Mouse (Mus musculus) spleen, postnatal 36 days (tissue): ENCODE measurements around the gene 4933430I17Rik.

Experiments used
- DNase-seq, 2 experiments: peaks; one replicate each; pipeline ENCODE4 v3.0.0; 2022; ENCODE audit warnings: low spot score in 2 of 2, mixed read lengths in 1 of 2

4933430I17Rik gene

DNA sequence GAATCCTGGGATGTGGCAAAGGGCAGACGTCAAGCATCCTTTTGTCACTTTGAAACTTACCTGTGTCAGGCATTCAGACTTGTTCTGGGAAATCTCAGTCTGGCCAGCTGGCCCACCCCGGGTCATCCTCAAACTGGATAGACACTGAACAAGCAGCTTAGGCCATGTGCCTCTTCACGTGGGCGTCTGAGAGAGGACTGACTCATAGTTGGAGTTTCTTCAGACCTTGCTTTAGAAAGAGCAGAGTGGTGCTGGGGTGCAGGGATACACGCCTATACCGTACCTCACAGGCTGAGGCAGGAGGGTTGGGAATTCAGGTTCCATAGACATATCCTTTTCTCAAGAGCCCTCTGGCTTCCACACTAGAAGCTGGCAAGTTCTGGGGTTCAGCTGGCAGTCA lies 18.6 kb downstream of the 4933430I17Rik start:
- no peak for DNase-seq

GRCm38 (mm10) chr4:62544801-62545200 lies 19.6 kb downstream of the 4933430I17Rik start:
- no peak for DNase-seq

DNA sequence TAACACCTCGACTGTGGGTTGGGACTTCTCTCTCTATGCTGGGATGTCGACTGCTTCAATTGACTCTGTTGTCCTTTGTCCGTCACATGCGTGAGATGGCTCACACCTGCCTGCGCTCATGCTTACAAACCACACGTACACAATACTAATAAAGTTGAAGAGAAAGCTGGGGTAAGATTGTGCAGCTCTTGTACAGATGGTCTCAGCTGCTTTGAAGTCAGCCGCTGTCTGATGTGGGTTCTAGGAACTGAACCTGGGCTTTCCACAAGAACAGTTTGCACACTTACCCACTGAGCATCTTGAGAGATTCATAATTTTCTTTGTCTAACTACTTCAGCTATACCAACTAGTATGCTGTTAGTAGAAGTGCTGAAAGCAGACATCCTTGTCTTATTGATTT lies 26.8 kb downstream of the 4933430I17Rik start:
- peak in 1 of 2 experiments; percentile 4 for DNase-seq

DNA sequence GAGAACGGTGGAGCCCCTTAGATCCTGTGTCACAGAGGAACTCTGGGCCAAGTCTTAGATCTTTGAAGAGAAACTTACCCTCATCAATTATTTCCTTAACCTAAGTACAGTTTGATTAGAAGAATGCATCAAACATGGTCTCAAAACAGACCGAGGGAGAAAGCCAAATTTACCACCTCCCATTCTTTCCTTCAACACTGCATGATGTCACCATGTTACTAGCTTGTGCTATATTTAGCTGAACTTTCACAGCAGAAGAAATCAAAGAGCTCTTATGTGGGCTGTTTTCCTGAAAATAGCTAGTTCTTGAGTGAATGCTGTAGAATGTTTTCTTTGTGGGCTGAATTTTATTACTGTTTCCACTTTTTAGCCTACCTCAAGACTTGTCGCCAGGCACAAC lies 32.3 kb downstream of the 4933430I17Rik start:
- no peak for DNase-seq

GRCm38 (mm10) chr4:62559797-62560329 lies 34.7 kb downstream of the 4933430I17Rik start, which contains the start of gene Rgs3:
TSS of gene Rgs3 (plus strand) at chr4:62559847.
- DNase-seq, result no peak

DNA sequence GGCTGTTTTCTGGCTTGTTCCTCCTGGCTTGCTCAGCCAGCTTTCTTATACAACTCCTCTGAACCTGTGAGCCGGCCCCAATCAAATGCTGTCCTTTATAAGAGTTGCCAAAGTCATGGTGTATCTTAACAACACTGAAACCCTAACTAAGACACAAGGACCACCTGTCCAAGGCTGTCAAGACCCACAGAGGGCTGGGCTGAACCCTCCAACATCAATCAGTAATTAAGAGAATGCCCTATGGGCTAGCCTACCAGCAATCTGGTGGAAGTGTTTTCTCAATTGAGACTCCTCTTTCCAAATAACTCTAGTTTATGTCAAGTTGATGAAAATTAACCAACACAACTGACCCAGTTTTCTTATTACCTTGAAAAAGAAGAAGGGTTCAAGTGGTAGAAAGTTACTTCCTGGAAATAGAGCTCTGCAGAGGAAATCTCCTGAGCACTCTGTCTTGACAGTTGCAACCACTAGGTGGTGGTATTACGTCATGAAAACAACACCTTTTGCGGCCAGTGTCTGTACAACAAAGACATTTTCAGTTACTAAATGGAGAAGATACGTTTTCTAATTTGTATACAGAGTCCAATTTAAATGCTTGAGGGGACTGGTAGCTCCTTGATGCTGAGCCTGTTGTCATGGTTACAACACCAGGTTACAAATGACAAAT lies 35.9 kb downstream of the 4933430I17Rik start:
- peak; percentile 80 to 86 for DNase-seq

- no peak for DNase-seq
Observed at GRCm38 (mm10) chr4:62561630-62562001, 36.4 kb downstream of the 4933430I17Rik start.

DNA sequence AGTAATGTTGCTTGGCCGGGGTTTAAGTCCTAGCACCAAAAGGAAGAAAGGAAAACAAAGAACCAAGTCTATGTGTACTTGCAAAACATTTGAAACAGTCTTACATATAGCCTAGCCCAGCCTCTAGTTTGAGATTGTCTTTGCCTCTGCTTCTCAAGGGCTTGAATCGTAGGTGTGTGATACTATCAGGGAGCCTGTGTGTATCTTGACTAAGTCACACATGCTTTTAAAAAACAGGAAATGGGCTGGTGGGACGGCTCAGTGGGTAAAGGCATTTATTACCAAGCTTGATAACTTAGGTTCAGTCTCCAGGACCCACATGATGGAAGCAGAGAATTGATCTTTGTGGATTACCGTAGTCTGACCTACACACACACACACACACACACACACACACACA lies 36.8 kb downstream of the 4933430I17Rik start:
- peak; percentile 18 to 33 for DNase-seq

DNA sequence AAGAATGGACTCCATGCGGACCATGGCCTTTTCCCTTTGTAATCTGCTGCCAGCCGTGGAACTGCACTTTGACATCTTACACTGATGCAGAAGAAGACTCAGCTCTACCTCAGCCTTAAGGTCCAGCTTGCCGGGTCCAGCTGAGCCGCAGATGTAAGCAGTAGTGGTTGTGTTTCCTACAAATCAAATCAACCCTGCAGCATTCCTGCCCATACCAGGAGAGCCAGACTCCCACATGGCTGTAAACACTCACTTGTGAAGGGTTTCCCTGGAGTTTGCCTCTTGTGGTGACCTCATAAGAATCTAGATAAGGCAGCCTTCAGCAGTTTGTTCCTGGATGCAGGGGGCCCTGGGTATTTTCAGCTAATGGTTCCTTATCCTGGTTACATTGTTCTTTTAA lies 41.4 kb downstream of the 4933430I17Rik start:
- no peak for DNase-seq

DNA sequence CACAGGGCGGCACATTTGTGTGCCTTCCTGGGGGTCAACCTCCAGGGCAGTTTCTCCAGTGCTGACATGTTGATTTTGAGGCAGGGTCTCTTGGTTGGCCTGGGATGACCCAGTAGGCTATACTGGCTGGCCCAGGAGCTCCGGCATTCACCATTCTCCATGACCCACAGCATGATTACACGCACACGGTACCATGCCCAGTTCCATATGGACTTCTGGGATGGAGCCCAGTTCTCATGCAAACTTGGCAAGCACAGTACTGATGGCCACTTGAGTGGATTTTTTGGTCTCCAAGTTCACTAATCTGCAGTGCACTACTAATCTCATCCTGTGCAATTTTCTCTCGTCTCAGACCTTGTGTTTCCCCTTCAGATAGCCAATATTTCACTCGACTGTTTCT lies 42.5 kb downstream of the 4933430I17Rik start:
- DNase-seq, result no peak

DNA sequence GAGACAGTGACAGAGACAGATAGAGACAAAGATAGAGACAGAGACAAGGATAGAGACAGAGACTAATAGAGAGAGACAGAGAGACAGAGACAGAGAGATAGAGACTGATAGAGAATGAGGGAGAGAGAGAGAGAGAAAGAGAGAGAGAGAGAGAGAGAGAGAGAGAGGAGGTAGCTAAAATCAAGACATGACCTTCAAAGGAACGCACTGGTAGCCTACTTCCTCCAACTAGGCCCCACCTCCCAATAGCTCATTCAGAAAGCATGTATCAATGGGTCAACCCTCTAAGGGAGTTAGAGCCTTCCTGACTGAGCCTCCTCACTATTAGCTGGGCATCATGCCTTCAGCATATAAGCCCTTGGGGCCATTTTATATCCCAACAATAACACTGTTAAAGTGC lies 43.2 kb downstream of the 4933430I17Rik start:
- no peak for DNase-seq

DNA sequence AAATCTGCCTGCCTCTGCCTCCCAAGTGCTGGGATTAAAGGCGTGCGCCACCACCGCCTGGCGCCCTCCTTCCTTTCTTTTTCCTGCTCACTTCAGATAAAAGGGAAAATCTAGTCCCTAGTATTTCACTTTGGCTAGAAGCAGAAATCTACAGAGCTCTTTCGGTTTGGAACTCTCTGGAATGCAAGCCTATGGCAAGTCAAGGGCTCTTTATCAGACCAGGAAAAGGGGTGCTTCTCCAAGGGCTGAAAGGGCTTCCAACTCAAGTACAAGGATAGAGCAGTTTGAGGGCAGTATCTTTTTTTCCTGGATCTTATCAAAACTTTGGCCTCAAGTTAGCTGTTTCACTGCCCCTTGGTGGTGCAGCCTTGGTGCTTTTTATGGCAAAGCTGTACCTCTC lies 44.4 kb downstream of the 4933430I17Rik start:
- DNase-seq, result no peak

- no peak for DNase-seq
Observed at GRCm38 (mm10) chr4:62570029-62570428, 44.9 kb downstream of the 4933430I17Rik start.

DNA sequence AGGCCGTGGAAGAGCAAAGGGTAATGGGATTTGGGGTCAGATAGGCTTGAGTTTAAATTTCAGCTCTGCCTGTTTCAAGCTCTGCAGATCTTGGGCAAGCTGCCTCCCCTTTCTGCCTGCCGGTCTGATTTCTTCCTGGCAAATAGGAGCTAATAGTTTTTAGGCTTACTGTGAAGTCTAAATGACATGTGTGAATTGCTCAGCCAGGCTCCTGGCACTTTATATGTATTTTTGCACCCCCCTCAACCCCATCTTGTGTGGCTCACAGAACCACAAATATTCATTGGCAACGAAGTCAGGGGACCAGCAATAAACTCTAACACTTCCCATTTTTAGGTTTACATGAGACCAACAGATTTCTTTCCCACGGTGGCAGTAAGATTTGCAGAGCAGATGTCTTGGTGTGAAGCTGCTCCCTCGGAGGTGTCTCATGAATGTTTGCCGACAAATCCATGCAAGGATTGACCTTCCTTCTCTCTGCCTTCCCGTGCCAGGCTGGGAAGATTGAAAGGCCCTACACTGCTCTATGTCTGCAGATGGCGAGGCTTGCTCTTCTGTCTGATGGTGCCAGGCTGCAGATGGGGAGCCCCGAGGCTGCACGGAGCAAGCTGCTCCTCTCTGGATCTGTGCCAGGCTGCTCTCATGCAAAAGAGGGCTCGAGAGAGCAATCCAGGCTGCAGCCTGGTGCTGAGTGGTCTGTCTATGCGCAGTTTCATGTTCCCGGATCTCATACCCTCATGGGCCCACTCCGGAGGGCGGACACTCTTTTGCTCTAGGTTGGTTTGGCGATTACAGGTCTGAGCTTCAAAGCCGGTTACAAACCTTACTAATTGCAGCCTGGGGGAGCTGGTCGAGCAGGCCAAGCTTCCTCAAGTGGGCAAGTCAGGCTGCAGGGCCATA lies 57.4 kb downstream of the 4933430I17Rik start:
- peak; percentile 20 to 33 for DNase-seq

DNA sequence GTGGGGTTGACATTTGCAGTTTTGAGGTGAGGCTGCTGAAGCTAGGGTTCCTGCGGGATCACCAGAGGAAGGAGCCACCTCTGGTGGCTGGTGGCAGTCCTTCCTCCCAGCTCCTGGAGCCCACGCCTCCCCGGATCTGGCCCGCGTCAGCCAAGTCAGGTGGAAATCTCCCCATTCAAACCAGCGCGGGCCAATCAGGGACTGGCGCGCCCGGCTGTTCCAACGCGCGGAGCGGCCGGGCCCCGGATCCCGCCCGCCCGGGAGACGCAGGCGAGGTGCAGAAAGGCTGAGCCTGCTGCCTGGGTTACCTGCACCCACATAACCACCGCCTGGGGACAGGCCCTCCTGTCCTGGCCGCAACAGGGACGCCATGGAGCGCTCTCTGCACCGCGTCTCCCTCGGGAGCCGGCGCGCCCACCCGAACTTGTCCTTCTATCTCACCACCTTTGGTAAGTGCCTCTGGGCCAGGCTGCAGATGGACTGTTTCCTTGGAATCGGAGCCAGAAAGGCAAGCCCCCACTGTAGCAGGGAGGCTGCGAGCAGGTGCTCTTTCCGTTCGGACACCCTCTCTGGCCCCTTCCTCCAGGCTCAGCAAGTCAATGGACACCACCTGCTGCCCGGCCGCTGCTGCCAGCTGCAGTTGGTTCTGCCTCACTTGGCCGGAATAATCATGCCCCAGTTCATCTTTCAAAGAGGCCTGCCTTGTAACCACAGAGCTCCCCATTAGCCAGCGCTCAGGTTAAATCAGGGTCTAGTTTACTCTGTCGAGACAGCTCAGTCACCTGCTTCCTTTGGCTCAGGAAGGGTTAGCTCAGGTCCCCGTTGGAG lies 58.3 kb downstream of the 4933430I17Rik start:
- DNase-seq, result peak; percentile 61 to 63

- no peak for DNase-seq
Observed at GRCm38 (mm10) chr4:62587067-62587466, 61.9 kb downstream of the 4933430I17Rik start.

GRCm38 (mm10) chr4:62590878-62591277 lies 65.7 kb downstream of the 4933430I17Rik start:
- DNase-seq, result no peak

DNA sequence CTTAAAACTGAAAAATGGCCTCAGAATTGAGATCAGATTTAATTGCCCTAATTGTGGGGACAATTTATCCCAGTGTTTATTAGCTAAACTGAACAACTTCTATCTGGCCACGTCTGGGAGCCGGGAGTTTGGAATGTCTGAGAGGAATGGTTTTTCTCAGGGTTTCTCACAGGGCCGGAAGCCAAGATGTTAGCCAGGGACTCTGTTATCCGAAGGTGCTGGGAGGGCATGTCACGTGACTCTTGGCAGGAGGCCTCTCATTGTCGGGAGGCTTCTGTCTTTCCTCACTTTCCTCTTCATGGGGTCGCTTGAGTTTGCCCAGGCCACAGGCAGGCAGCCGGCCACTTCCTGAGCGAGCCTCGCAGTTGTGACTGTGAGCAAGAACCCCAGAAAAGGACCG lies 66.2 kb downstream of the 4933430I17Rik start:
- DNase-seq, result no peak

DNA sequence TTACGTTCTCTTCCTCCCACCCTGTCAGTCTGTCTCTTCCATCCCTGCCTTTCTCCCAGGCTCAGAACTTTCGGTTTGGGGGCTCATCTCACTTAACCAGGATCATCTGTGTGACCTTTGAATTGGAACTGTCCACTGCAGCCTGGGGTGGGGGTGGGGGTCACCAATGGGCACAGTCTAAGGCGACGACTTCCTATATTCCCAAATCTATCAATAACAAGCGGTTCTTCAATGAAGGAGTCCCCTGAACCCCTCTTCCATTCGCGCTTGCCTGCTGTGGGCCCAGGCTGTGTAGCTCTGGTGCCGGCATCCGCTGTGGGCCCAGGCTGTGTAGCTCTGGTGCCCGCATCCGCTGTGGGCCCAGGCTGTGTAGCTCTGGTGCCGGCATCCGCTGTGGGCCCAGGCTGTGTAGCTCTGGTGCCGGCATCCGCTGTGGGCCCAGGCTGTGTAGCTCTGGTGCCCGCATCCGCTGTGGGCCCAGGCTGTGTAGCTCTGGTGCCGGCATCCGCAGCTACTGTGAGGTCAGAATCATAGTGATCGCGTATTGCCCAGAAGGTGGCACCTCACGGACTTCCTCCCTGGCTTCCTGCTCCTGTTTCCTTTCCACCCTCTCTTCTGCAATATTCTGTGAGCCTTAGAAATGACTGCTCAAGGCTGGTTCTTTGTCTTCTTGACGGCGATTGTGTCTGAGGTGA lies 68.5 kb downstream of the 4933430I17Rik start:
- peak; percentile 41 to 60 for DNase-seq

DNA sequence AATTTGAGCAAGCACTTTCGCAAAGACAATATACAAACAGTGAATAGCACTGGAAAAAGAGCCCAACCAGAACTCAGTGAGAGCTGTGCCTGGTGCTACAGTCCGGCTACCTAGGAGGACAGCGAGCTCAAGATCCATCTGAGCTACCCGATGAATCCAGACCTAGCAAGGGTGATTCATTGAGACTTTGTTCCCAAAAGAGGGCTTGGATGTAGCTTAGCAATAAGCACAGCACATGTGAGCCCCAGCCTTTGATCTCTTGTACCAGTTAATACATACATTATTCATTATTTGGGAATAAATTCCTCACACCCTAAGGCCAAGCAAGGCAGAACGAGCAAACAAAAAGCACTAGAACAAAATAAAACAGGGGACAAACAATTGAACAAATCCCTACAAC lies 69.3 kb downstream of the 4933430I17Rik start:
- no peak for DNase-seq

- DNase-seq, result no peak
Observed at GRCm38 (mm10) chr4:62596051-62596450, 70.9 kb downstream of the 4933430I17Rik start.
